Mouse (Mus musculus) myocyte (in vitro differentiated cells): ENCODE measurements around the gene Cacna2d2. TPM values are rescaled to one million over a fixed set of nuclear protein-coding genes. Genes with fewer than 3 reads are reported as not detected.

ENCODE experiments used
- H3K27me3 ChIP-seq: one replicate; pipeline ENCODE4 v1.6.1; 2011; ENCODE audit not compliant: control insufficient read depth, insufficient read depth, insufficient read length
- H3K36me3 ChIP-seq: one replicate; pipeline ENCODE4 v1.6.1; 2011; ENCODE audit not compliant: control insufficient read depth, insufficient read depth
- H3K4me2 ChIP-seq: one replicate; pipeline ENCODE4 v1.6.1; 2011; ENCODE audit warnings: low read depth, control low read depth
- H3K4me3 ChIP-seq: one replicate; pipeline ENCODE4 v1.5.1; 2011; ENCODE audit warnings: mild to moderate bottlenecking, control low read depth, moderate library complexity
- H3K79me2 ChIP-seq: one replicate; pipeline ENCODE4 v1.6.1; 2011; ENCODE audit not compliant: control insufficient read depth, insufficient read depth
- H3ac ChIP-seq: one replicate; pipeline ENCODE4 v1.6.1; 2011; ENCODE audit not compliant: control insufficient read depth, insufficient read length
- CEBPB ChIP-seq: IDR thresholded peaks from 2 replicates; pipeline ENCODE4 v1.6.1; 2011; ENCODE audit warnings: mild to moderate bottlenecking, moderate library complexity; ENCODE audit not compliant: poor library complexity, insufficient read depth, severe bottlenecking
- E2F4 ChIP-seq: IDR thresholded peaks from one replicate; pipeline ENCODE4 v1.6.1; 2011; ENCODE audit warnings: mild to moderate bottlenecking, control low read depth, moderate library complexity; ENCODE audit not compliant: insufficient read depth
- MAX ChIP-seq: IDR thresholded peaks from one replicate; pipeline ENCODE4 v1.6.1; 2011; ENCODE audit warnings: low read depth, mild to moderate bottlenecking, control low read depth
- MYOD1 ChIP-seq, 3 experiments: IDR thresholded peaks; one replicate each; pipeline ENCODE4 v1.6.1; 2011; ENCODE audit warnings: control low read depth in 2 of 3, low read depth in 2 of 3, mild to moderate bottlenecking in 2 of 3, moderate library complexity in 1 of 3; ENCODE audit not compliant: insufficient read length in 2 of 3, control insufficient read depth in 1 of 3
- MYOG ChIP-seq, 3 experiments: IDR thresholded peaks; one replicate each; pipeline ENCODE4 v1.6.1; 2011; ENCODE audit warnings: control low read depth in 2 of 3, low read depth in 2 of 3, mild to moderate bottlenecking in 2 of 3; ENCODE audit not compliant: insufficient read length in 2 of 3, control insufficient read depth in 1 of 3, insufficient read depth in 1 of 3
- POLR2A ChIP-seq: IDR thresholded peaks from one replicate; pipeline ENCODE4 v1.6.1; 2011; ENCODE audit warnings: low read depth, mild to moderate bottlenecking, control low read depth, moderate library complexity; ENCODE audit not compliant: insufficient read length
- POLR2AphosphoS2 ChIP-seq: IDR thresholded peaks from one replicate; pipeline ENCODE4 v1.6.1; 2011; ENCODE audit warnings: low read depth, control low read depth; ENCODE audit not compliant: insufficient read length
- REST ChIP-seq: IDR thresholded peaks from one replicate; pipeline ENCODE4 v1.6.1; 2011; ENCODE audit warnings: mild to moderate bottlenecking, control low read depth, moderate library complexity; ENCODE audit not compliant: insufficient read depth, insufficient read length
- SRF ChIP-seq: IDR thresholded peaks from one replicate; pipeline ENCODE4 v1.6.1; 2011; ENCODE audit warnings: low read depth; ENCODE audit not compliant: control insufficient read depth, insufficient read length
- TCF12 ChIP-seq: IDR thresholded peaks from one replicate; pipeline ENCODE4 v1.6.1; 2011; ENCODE audit warnings: mild to moderate bottlenecking, control low read depth; ENCODE audit not compliant: poor library complexity, insufficient read depth, severe bottlenecking
- TCF3 ChIP-seq: IDR thresholded peaks from one replicate; pipeline ENCODE4 v1.6.1; 2011; ENCODE audit warnings: low read depth, control low read depth; ENCODE audit not compliant: insufficient read length
- USF1 ChIP-seq: IDR thresholded peaks from one replicate; pipeline ENCODE4 v1.6.1; 2011; ENCODE audit warnings: low read depth, mild to moderate bottlenecking, control low read depth, moderate library complexity
- polyA plus RNA-seq: library from polyadenylated mRNA; unstranded; fragments of >200 nt; fragmentation: generic; extraction: Trizol; gene quantifications from one replicate; pipeline ENCODE4 v1.2.1, GENCODE M21; 2012; ENCODE audit warnings: missing spikeins

The Cacna2d2 gene
- polyA plus RNA-seq, 1 experiment, result 0.50 TPM

GRCm38 (mm10) chr9:107538711-107539110, 139.3 kb downstream of the Cacna2d2 start:
- no peak overlapping the region for H3ac ChIP-seq
- TF ChIP-seq POLR2AphosphoS2 (no peak), E2F4 (no peak), USF1 (no peak), MYOG (IDR thresholded peaks at IDR 0.05; ENCODE audit: control insufficient read depth in 1 of 3, insufficient read depth in 1 of 3, insufficient read length in 2 of 3, low read depth in 2 of 3) (no peak), CEBPB (no peak), TCF3 (no peak)
- no peak overlapping the region for H3K4me2 ChIP-seq

GRCm38 (mm10) chr9:107539940-107540339, 140.5 kb downstream of the Cacna2d2 start:
- Histone ChIP-seq H3K36me3 (peaks cover 10% of the 10 kb centered on the region), H3K4me3 (no peak overlapping the region), H3ac (no peak overlapping the region), H3K27me3 (no peaks in the 10 kb centered on the region), H3K4me2 (no peak overlapping the region), H3K79me2 (peaks cover 26% of the 10 kb centered on the region)
- TF ChIP-seq POLR2AphosphoS2, result peak; percentile 70
- peak; percentile 24 for TF ChIP-seq POLR2A
- TF ChIP-seq USF1, result no peak

More at GRCm38 (mm10) chr9:107538711-107539110, 139.3 kb downstream of the Cacna2d2 start:
- Histone ChIP-seq H3K4me3 (no peak overlapping the region), H3K79me2 (peaks cover 34% of the 10 kb centered on the region), H3K27me3 (no peaks in the 10 kb centered on the region), H3K36me3 (peaks cover 10% of the 10 kb centered on the region)

GRCm38 (mm10) chr9:107540420-107540819, 141.0 kb downstream of the Cacna2d2 start:
- no peak overlapping the region for H3ac ChIP-seq
- H3K79me2 ChIP-seq, result peaks cover 21% of the 10 kb centered on the region
- TF ChIP-seq REST (no peak), POLR2AphosphoS2 (no peak), E2F4 (no peak), TCF12 (no peak), TCF3 (no peak), SRF (no peak), POLR2A (no peak), CEBPB (no peak), MYOG (IDR thresholded peaks at IDR 0.05; ENCODE audit: control insufficient read depth in 1 of 3, insufficient read depth in 1 of 3, insufficient read length in 2 of 3, low read depth in 2 of 3) (no peak), MYOD1 (IDR thresholded peaks at IDR 0.05; ENCODE audit: control insufficient read depth in 1 of 3, insufficient read length in 2 of 3, low read depth in 2 of 3) (no peak), USF1 (no peak), MAX (no peak)
- H3K27me3 ChIP-seq, result no peaks in the 10 kb centered on the region
- H3K4me3 ChIP-seq, result no peak overlapping the region
- H3K36me3 ChIP-seq, result peaks cover 10% of the 10 kb centered on the region
- H3K4me2 ChIP-seq, result no peak overlapping the region

GRCm38 (mm10) chr9:107541005-107541404, 141.6 kb downstream of the Cacna2d2 start:
- Histone ChIP-seq H3K4me3 (peak overlapping the region; percentile 76), H3K36me3 (peaks cover 10% of the 10 kb centered on the region), H3K27me3 (no peaks in the 10 kb centered on the region), H3K4me2 (peak overlapping the region; percentile 97), H3ac (no peak overlapping the region), H3K79me2 (peaks cover 15% of the 10 kb centered on the region)
- TF ChIP-seq REST, result no peak
- no peak for TF ChIP-seq POLR2AphosphoS2
- TF ChIP-seq CEBPB, result no peak
- no peak for TF ChIP-seq SRF
- no peak for TF ChIP-seq POLR2A

- H3ac ChIP-seq, result peak within 1 kb of the TSS; percentile 24
- H3K36me3 ChIP-seq, result peaks cover 10% of the 10 kb centered on the region
- TF ChIP-seq POLR2AphosphoS2 (peak; percentile 20), REST (no peak), TCF12 (no peak), SRF (no peak), E2F4 (no peak)
- peak within 1 kb of the TSS; percentile 97 for H3K4me2 ChIP-seq
- H3K27me3 ChIP-seq, result no peaks in the 10 kb centered on the region
- peaks cover 12% of the 10 kb centered on the region for H3K79me2 ChIP-seq
- H3K4me3 ChIP-seq, result peak within 1 kb of the TSS; percentile 76
Measured at GRCm38 (mm10) chr9:107541474-107542351, 142.3 kb downstream of the Cacna2d2 start, which contains the start of the genes Cyb561d2 and Nprl2. Gene Cyb561d2 (minus strand): TSS chr9:107542193. Gene Nprl2 (plus strand): TSS chr9:107542226.
